Mouse (Mus musculus) heart, postnatal 0 days (tissue): ENCODE results near the gene Wbp1l. TPM values are rescaled to one million over a fixed set of nuclear protein-coding genes. Genes with fewer than 3 reads are reported as not detected.

ENCODE experiments used
- ATAC-seq: fragments of 200-750 bp; cut with Nextera tagmentation; 2 replicates; pipeline ENCODE4 v1.8.0; 2017; ENCODE audit warnings: low read depth, moderate number of reproducible peaks, moderate library complexity; ENCODE audit not compliant: insufficient read depth
- DNase-seq: peaks from one replicate; pipeline ENCODE4 v3.0.0-alpha.2; 2016; ENCODE audit warnings: low spot score
- H3K27ac ChIP-seq: fragments of 300-500 bp; sonication (generic); 2 replicates; pipeline ENCODE4 v1.5.1; 2014; ENCODE audit warnings: low read depth, mild to moderate bottlenecking
- H3K27me3 ChIP-seq: fragments of 300-500 bp; sonication (generic); 2 replicates; pipeline ENCODE4 v1.6.1; 2014; ENCODE audit warnings: low read length, mixed read lengths; ENCODE audit not compliant: control insufficient read depth, insufficient read depth
- H3K36me3 ChIP-seq: fragments of 300-500 bp; sonication (generic); replicated peaks from 2 replicates; pipeline ENCODE4 v1.6.1; 2014; ENCODE audit warnings: low read length, mixed read lengths; ENCODE audit not compliant: control insufficient read depth, insufficient read depth
- H3K4me1 ChIP-seq: fragments of 300-500 bp; sonication (generic); 2 replicates; pipeline ENCODE4 v1.6.1; 2014; ENCODE audit warnings: antibody characterized with exemption; ENCODE audit not compliant: control insufficient read depth, insufficient read depth
- H3K4me2 ChIP-seq: fragments of 300-500 bp; sonication (generic); 2 replicates; pipeline ENCODE4 v1.6.1; 2014; ENCODE audit warnings: low read depth, mild to moderate bottlenecking, low read length, moderate library complexity
- H3K4me3 ChIP-seq: fragments of 300-500 bp; sonication (generic); 2 replicates; pipeline ENCODE4 v1.5.1; 2014; ENCODE audit warnings: low read depth, low read length
- H3K9ac ChIP-seq: fragments of 300-500 bp; sonication (generic); replicated peaks from 2 replicates; pipeline ENCODE4 v1.6.1; 2014; ENCODE audit warnings: low read depth, low read length, mixed read lengths
- H3K9me3 ChIP-seq: fragments of 300-500 bp; sonication (generic); replicated peaks from 2 replicates; pipeline ENCODE4 v1.6.1; 2016; ENCODE audit warnings: low read length; ENCODE audit not compliant: control insufficient read depth
- CTCF ChIP-seq: IDR thresholded peaks from 2 replicates; pipeline ENCODE4 v1.5.1; 2016; ENCODE audit warnings: antibody characterized with exemption, control low read depth, low read depth
- EP300 ChIP-seq: IDR thresholded peaks from 2 replicates; pipeline ENCODE4 v1.6.1; 2016; ENCODE audit warnings: antibody characterized with exemption, low read depth
- WGBS: fragments of 180-500 bp; shearing (Covaris S2); extraction: QIAGEN DNeasy Blood & Tissue Kit; methylation state at CpG from one replicate; pipeline ENCODE4 v1.1.7; 2014; 5-methylcytosine and 5-hydroxymethylcytosine counted together
- polyA plus RNA-seq: library from polyadenylated mRNA; unstranded; fragments of >200 nt; fragmentation: Nextera tagmentation; extraction: Ambion mirVana; gene quantifications from 2 replicates; pipeline ENCODE4 v1.2.1, GENCODE M21; 2015
- total RNA-seq: library from RNA; depleted of rRNA; stranded (reverse); fragments of >200 nt; gene quantifications from 2 replicates; pipeline ENCODE4 v1.2.3, GENCODE M21; 2014; ENCODE audit warnings: low replicate concordance

Wbp1l gene
- total and polyA plus RNA-seq, 2 experiments from 2014 or later = 36.4 to 89.7 TPM

GRCm38 (mm10) chr19:46587823-46588508 is 10.9 kb upstream of the Wbp1l start:
- peak; percentile 71 for DNase-seq
- Histone ChIP-seq H3K4me2 (no peak overlapping the region), H3K4me1 (no peaks in the 10 kb centered on the region), H3K9me3 (no peaks in the 10 kb centered on the region), H3K9ac (no peak overlapping the region), H3K27ac (no peak overlapping the region), H3K36me3 (peaks cover 21% of the 10 kb centered on the region), H3K27me3 (no peaks in the 10 kb centered on the region), H3K4me3 (no peak overlapping the region)
- TF ChIP-seq CTCF = peak; percentile 99
- no peak for TF ChIP-seq EP300
- 58% methylated on average over 13 of the region's 13 CpGs for WGBS
- peak; percentile 81 for ATAC-seq

GRCm38 (mm10) chr19:46591575-46591974 is 7.3 kb upstream of the Wbp1l start:
- H3K36me3 ChIP-seq = peaks cover 28% of the 10 kb centered on the region
- H3K27ac ChIP-seq = no peak overlapping the region
- no peaks in the 10 kb centered on the region for H3K27me3 ChIP-seq
- ATAC-seq (no peak), DNase-seq (no peak)
- TF ChIP-seq CTCF (no peak), EP300 (no peak)
- H3K4me2 ChIP-seq = no peak overlapping the region
- H3K4me1 ChIP-seq = no peaks in the 10 kb centered on the region
- no peak overlapping the region for H3K9ac ChIP-seq
- H3K4me3 ChIP-seq = no peak overlapping the region
- no peaks in the 10 kb centered on the region for H3K9me3 ChIP-seq
- 77% methylated on average over 6 of the region's 6 CpGs for WGBS

- ATAC-seq = no peak
- Histone ChIP-seq H3K9me3 (no peaks in the 10 kb centered on the region), H3K4me1 (no peaks in the 10 kb centered on the region), H3K27ac (no peak overlapping the region), H3K4me2 (no peak overlapping the region), H3K36me3 (peaks cover 27% of the 10 kb centered on the region), H3K9ac (no peak overlapping the region), H3K4me3 (no peak overlapping the region), H3K27me3 (no peaks in the 10 kb centered on the region)
- WGBS = 86% methylated on average over 9 of the region's 9 CpGs
- no peak for DNase-seq
- TF ChIP-seq CTCF (no peak; the same call in 1 of the 2 replicates), EP300 (no peak)
Observed at GRCm38 (mm10) chr19:46592751-46593439, 6.0 kb upstream of the Wbp1l start.

DNA sequence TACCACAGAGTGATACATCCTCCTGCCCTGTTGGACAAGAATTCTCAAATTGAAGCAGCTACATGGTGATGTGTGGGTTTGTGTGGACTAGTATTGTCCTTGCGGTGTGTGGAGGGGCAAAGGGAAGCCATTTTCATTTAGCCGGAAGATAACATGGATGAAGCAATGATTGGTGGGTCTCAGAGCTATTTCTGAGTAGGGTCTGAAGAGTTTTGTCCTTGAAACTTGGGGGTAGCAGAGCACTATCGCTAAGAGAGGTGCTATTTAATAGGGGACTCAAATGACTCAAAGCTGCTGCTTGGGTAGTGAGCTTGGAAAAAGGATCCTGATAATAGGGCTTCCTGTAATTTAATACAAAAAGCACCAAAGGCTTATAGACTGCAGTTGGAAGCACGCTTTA is 697 bp upstream of the Wbp1l start:
- Histone ChIP-seq H3K36me3 (peaks cover 16% of the 10 kb centered on the region; the same call in 1 of the 2 replicates), H3K9ac (no peak overlapping the region), H3K27me3 (no peaks in the 10 kb centered on the region), H3K27ac (peak overlapping the region; percentile 43; the same call in 1 of the 2 replicates), H3K4me2 (peak overlapping the region; percentile 44; the same call in 1 of the 2 replicates), H3K4me3 (peak overlapping the region; percentile 99; the same call in 1 of the 2 replicates), H3K9me3 (no peaks in the 10 kb centered on the region), H3K4me1 (peaks cover 3% of the 10 kb centered on the region; the same call in 1 of the 2 replicates)
- 78% methylated on average over 4 of the region's 4 CpGs for WGBS
- no peak for TF ChIP-seq EP300
- TF ChIP-seq CTCF = no peak
- no peak for ATAC-seq
- no peak for DNase-seq

DNA sequence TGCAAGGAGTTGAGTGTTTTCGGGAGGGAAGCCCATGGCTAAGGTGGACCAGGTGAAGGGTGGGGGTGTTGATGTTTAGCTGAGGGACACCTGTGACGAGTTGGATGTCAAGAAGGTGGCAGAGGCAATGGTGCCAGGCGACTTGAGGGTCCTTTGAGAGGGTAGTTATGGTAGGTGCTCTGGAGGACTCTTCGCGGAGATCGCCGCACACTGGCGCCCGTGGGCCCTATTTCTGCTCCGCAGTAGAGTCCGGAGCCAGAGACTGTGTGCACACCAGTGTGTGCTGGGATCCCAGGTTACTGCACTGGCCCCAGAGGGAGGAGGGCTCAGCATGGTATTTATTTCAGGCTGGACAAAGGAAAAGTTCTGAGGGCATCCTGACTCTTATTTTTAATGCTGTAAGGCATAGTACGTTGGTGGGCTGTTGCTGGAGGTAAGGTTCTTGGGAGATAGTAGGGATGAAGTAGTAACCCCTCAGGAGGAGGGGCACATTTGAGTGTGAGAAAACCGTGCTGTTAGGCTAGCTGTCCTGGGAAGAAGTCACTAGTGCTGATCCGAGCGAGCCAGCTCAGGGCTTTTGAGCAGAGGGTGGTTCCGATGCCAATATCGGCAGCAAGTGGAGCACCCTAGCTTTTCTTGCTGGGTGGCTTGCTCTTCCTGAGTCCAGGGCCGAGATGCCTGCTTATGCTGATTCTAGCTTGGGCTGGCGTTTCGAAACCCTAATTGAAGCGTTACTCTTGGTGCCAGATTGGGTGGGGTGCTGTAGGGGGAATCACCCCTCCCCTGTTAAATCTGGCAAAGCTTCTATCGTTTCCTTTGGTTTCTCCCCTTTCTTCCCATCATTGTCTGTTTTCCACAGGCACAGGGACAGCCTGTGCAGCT is 732 bp downstream of the Wbp1l start:
- Histone ChIP-seq H3K36me3 (peaks cover 10% of the 10 kb centered on the region; the same call in 1 of the 2 replicates), H3K9ac (peak overlapping the region; percentile 68), H3K9me3 (no peaks in the 10 kb centered on the region), H3K27me3 (no peaks in the 10 kb centered on the region), H3K4me2 (peak overlapping the region; percentile 96), H3K4me3 (peak overlapping the region; percentile 99), H3K4me1 (peaks cover 3% of the 10 kb centered on the region; the same call in 1 of the 2 replicates), H3K27ac (peak overlapping the region; percentile 80)
- 13% methylated on average over 22 of the region's 22 CpGs for WGBS
- TF ChIP-seq EP300 (no peak), CTCF (no peak)
- ATAC-seq (no peak), DNase-seq (no peak)
